Mouse (Mus musculus): ENCODE results near the gene Pcgf6. TPM values are rescaled to one million over a fixed set of nuclear protein-coding genes. Genes with fewer than 3 reads are reported as not detected.

The Pcgf6 gene
- polyA plus RNA-seq, 1 experiment from 2014 or later: 28.6 TPM

DNA sequence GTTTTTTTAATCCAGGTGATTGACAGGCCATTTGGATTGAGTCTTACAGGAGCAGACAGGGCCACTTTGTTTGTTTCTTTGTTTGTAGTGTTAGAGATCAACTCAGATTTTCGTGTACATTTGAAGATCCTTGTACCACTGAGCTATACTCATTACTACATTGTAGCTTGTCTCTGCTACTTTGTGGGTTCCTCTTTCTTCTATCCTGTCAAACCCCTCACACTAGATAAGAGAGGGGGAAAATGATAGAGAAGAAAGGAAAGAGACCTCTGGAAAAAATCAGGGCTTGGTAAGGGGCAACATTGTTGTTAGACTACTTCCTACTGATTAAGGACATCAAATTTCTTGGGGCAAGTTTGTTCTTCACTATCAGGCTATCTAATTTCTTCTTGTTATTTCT is 7.0 kb upstream of the Pcgf6 start:
- H3K27me3 ChIP-seq (replicated peaks; ENCODE audit: control insufficient read depth, insufficient read depth, low read length): no peaks in the 10 kb centered on the region
- no peak overlapping the region for H3K4me3 ChIP-seq (ENCODE audit: low read depth, low read length)
- WGBS: 66% methylated on average over 1 of the region's 1 CpGs
- ATAC-seq (replicated peaks; ENCODE audit: low FRiP score) (no peak), DNase-seq (ENCODE audit: low spot score) (no peak)
- H3K4me2 ChIP-seq: no peak overlapping the region
- H3K36me3 ChIP-seq (ENCODE audit: control insufficient read depth, insufficient read depth, low read length): no peaks in the 10 kb centered on the region
- H3K9ac ChIP-seq (ENCODE audit: low read depth, low read length): no peak overlapping the region
- H3K9me3 ChIP-seq (ENCODE audit: control insufficient read depth, low read length): no peaks in the 10 kb centered on the region
- H3K27ac ChIP-seq (ENCODE audit: low read depth, low read length): no peak overlapping the region
- no peaks in the 10 kb centered on the region for H3K4me1 ChIP-seq (replicated peaks; ENCODE audit: control insufficient read depth, insufficient read depth, low read length)

DNA sequence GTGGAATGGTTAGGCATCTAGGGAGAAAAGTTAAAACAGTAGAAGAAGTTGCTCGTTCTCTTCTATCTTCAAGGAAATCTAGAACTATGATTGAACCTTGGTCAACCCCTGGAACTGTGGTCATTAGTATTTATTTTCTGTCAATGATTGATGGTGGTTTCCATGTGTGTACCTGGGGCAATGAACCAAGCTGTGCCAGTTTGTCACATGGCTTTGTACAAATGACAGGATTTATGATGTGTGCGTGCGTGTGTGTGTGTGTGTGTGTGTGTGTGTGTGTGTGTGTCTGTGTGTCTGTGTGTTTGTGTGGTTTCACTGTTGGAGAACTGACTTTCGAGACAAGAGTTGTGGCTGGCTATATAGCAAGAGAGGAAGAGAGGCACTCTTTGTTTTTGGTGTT is 2.8 kb upstream of the Pcgf6 start:
- no peaks in the 10 kb centered on the region for H3K27me3 ChIP-seq (replicated peaks; ENCODE audit: control insufficient read depth, insufficient read depth, low read length)
- no peak overlapping the region for H3K9ac ChIP-seq (ENCODE audit: low read depth, low read length)
- no peaks in the 10 kb centered on the region for H3K36me3 ChIP-seq (ENCODE audit: control insufficient read depth, insufficient read depth, low read length)
- DNase-seq (ENCODE audit: low spot score): no peak
- H3K9me3 ChIP-seq (ENCODE audit: control insufficient read depth, low read length): no peaks in the 10 kb centered on the region
- WGBS: 80% methylated on average over 4 of the region's 4 CpGs
- no peak for ATAC-seq (replicated peaks; ENCODE audit: low FRiP score)
- peaks cover 12% of the 10 kb centered on the region for H3K4me1 ChIP-seq (replicated peaks; ENCODE audit: control insufficient read depth, insufficient read depth, low read length)
- H3K4me2 ChIP-seq: no peak overlapping the region
- no peak overlapping the region for H3K4me3 ChIP-seq (ENCODE audit: low read depth, low read length)
- no peak overlapping the region for H3K27ac ChIP-seq (ENCODE audit: low read depth, low read length)

DNA sequence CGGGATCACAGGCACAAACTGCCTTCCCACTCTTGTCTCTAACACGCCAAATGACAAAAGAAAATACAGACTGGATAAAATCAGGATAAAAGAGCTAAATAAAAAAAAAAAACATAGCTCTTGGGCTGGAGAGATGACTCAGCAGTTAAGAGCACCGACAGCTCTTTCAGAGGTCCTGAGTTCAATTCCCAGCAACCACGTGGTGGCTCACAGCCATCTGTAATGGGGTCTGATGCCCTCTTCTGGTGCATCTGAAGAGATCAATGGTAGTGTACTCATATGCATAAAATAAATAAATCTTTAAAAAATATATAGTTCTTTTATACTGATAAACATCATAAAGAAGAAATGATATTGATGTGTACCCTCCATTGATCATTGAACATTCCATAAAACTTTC is 2.2 kb upstream of the Pcgf6 start:
- no peak for ATAC-seq (replicated peaks; ENCODE audit: low FRiP score)
- H3K27ac ChIP-seq (ENCODE audit: low read depth, low read length): no peak overlapping the region
- no peak overlapping the region for H3K9ac ChIP-seq (ENCODE audit: low read depth, low read length)

DNA sequence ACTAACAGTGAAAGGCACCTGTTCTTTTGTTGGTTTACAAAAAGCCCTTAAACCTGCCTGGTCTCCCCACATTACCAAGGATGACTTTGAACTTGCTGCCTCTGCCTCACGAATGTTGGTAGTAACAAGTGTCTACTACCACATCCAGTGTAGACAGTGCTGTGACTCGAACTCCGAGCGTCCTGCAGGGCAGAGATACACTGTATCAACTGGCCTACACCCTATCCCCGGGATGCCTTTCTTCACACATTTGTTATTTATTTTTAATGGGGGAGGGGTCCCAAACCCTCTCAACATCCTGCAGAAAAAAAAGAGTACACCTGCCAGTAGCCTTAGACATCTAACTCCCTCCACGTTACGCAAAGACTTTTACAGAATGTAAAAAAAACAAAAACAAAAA is 866 bp downstream of the Pcgf6 start:
- Histone ChIP-seq H3K9me3 (ENCODE audit: control insufficient read depth, low read length) (no peaks in the 10 kb centered on the region), H3K27ac (ENCODE audit: low read depth, low read length) (peak overlapping the region; percentile 89; the same call in 1 of the 2 replicates), H3K36me3 (ENCODE audit: control insufficient read depth, insufficient read depth, low read length) (peaks cover 14% of the 10 kb centered on the region), H3K4me2 (peak overlapping the region; percentile 73), H3K9ac (ENCODE audit: low read depth, low read length) (peak overlapping the region; percentile 73), H3K4me3 (ENCODE audit: low read depth, low read length) (peak overlapping the region; percentile 66), H3K27me3 (replicated peaks; ENCODE audit: control insufficient read depth, insufficient read depth, low read length) (no peaks in the 10 kb centered on the region), H3K4me1 (replicated peaks; ENCODE audit: control insufficient read depth, insufficient read depth, low read length) (peaks cover 12% of the 10 kb centered on the region)
- 6% methylated on average over 7 of the region's 7 CpGs for WGBS
- no peak for ATAC-seq (replicated peaks; ENCODE audit: low FRiP score)
- no peak for DNase-seq (ENCODE audit: low spot score)

More for the DNA sequence above, 2.2 kb upstream of the Pcgf6 start:
- Histone ChIP-seq H3K27me3 (replicated peaks; ENCODE audit: control insufficient read depth, insufficient read depth, low read length) (no peaks in the 10 kb centered on the region), H3K4me3 (ENCODE audit: low read depth, low read length) (no peak overlapping the region), H3K9me3 (ENCODE audit: control insufficient read depth, low read length) (no peaks in the 10 kb centered on the region), H3K4me2 (no peak overlapping the region), H3K36me3 (ENCODE audit: control insufficient read depth, insufficient read depth, low read length) (no peaks in the 10 kb centered on the region), H3K4me1 (replicated peaks; ENCODE audit: control insufficient read depth, insufficient read depth, low read length) (peaks cover 12% of the 10 kb centered on the region)
- 73% methylated on average over 4 of the region's 4 CpGs for WGBS
- no peak for DNase-seq (ENCODE audit: low spot score)

DNA sequence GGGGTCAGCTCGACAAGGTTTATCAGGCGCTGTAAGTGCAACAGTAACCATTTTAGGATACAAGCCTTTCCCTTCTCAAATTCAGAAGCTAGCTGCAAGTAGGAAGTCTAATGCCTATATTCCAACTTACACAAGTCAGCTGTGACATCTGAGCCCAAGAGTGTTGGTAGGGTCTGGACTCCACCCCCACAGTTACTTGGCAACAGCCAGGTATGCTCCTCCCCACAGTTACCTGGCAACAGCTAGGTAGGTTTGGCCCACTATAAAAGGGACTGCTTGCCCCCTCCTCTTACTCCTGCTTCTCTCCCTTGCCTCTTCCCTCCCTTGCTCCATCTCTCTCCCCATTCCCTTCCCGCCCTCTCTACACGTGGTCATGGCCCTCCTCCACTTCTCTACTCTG is 1.6 kb downstream of the Pcgf6 start:
- no peak for ATAC-seq (replicated peaks; ENCODE audit: low FRiP score)
- Histone ChIP-seq H3K27ac (ENCODE audit: low read depth, low read length) (no peak overlapping the region), H3K9me3 (ENCODE audit: control insufficient read depth, low read length) (no peaks in the 10 kb centered on the region), H3K4me2 (peak overlapping the region; percentile 73), H3K9ac (ENCODE audit: low read depth, low read length) (no peak overlapping the region), H3K4me3 (ENCODE audit: low read depth, low read length) (peak overlapping the region; percentile 66), H3K27me3 (replicated peaks; ENCODE audit: control insufficient read depth, insufficient read depth, low read length) (no peaks in the 10 kb centered on the region), H3K36me3 (ENCODE audit: control insufficient read depth, insufficient read depth, low read length) (peaks cover 14% of the 10 kb centered on the region), H3K4me1 (replicated peaks; ENCODE audit: control insufficient read depth, insufficient read depth, low read length) (peaks cover 12% of the 10 kb centered on the region)
- 69% methylated on average over 4 of the region's 4 CpGs for WGBS
- no peak for DNase-seq (ENCODE audit: low spot score)

DNA sequence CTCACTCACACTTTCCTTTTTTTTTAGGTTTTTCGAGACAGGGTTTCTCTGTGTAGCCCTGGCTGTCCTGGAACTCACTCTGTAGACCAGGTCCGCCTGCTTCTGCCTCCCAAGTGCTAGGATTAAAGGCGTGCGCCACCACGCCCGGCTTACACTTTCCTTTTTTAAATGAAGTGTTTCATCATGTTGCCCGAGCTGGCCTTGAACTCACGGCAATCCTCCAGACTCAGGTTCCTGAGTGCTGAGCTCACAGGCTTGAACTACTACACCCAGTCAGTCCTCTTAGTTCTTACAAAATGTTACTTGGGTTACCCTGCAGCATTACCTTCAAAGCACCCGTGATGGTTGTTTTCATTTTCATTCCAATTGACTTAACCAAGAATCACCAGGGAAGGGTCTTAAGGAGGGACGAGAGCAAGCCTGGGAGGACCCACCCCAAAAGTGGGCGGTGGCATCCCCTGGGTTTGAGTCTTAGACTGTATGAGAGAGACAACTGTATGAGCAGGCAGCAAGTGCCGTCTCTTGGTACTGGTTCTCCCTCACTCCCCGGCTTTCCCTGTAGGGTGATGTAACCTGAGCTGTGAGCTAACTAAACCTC is 3.4 kb downstream of the Pcgf6 start:
- Histone ChIP-seq H3K9ac (ENCODE audit: low read depth, low read length) (no peak overlapping the region; the same call in 1 of the 2 replicates), H3K9me3 (ENCODE audit: control insufficient read depth, low read length) (no peaks in the 10 kb centered on the region), H3K27ac (ENCODE audit: low read depth, low read length) (no peak overlapping the region), H3K4me2 (no peak overlapping the region), H3K4me1 (replicated peaks; ENCODE audit: control insufficient read depth, insufficient read depth, low read length) (peaks cover 12% of the 10 kb centered on the region), H3K27me3 (replicated peaks; ENCODE audit: control insufficient read depth, insufficient read depth, low read length) (no peaks in the 10 kb centered on the region), H3K36me3 (ENCODE audit: control insufficient read depth, insufficient read depth, low read length) (peaks cover 14% of the 10 kb centered on the region), H3K4me3 (ENCODE audit: low read depth, low read length) (no peak overlapping the region)
- 87% methylated on average over 13 of the region's 13 CpGs for WGBS
- ATAC-seq (replicated peaks; ENCODE audit: low FRiP score) (no peak), DNase-seq (ENCODE audit: low spot score) (no peak)

DNA sequence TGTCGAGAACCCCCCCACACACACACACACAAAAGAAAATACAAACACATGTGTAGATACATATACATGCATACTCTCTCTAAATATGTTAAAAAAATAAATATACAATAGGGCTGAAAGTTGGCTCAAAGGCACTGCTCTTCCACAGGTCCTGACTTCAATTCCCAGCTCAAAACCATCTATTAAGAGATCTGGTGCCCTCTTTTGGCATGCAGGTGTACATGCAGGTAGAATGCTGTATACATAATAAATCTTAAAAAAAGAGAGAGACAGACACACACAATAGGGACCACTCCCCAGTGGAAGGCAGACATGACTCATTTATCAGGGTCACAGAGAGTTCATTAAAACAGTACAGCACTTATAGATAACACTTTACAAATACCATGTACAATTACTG is 4.4 kb downstream of the Pcgf6 start:
- Histone ChIP-seq H3K4me3 (ENCODE audit: low read depth, low read length) (no peak overlapping the region), H3K9me3 (ENCODE audit: control insufficient read depth, low read length) (no peaks in the 10 kb centered on the region), H3K4me2 (no peak overlapping the region), H3K4me1 (replicated peaks; ENCODE audit: control insufficient read depth, insufficient read depth, low read length) (peaks cover 12% of the 10 kb centered on the region), H3K9ac (ENCODE audit: low read depth, low read length) (no peak overlapping the region), H3K27me3 (replicated peaks; ENCODE audit: control insufficient read depth, insufficient read depth, low read length) (no peaks in the 10 kb centered on the region), H3K36me3 (ENCODE audit: control insufficient read depth, insufficient read depth, low read length) (peaks cover 14% of the 10 kb centered on the region), H3K27ac (ENCODE audit: low read depth, low read length) (no peak overlapping the region)
- no peak for ATAC-seq (replicated peaks; ENCODE audit: low FRiP score)
- 96% methylated on average over 1 of the region's 1 CpGs for WGBS
- DNase-seq (ENCODE audit: low spot score): no peak

DNA sequence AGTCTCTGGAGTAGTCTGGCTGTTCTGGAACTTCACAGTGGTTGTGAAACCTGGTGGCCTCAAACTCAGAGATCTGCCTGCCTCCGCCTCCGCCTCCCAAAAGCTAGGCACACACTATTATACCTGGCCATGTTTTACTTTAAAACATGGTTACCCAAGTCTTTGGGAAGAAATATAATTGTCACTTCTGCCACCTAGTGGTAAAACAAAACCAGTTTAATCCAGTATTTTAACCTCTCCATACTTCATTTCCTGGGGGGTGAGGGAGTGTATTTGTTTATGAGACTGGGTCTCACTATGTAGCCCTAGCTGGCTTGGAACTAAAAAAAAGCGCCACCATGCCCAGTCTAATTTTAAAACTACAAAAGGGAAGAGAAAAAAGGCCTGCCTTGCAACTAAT is 7.1 kb downstream of the Pcgf6 start:
- H3K9me3 ChIP-seq (ENCODE audit: control insufficient read depth, low read length): no peaks in the 10 kb centered on the region
- ATAC-seq (replicated peaks; ENCODE audit: low FRiP score): no peak
- no peaks in the 10 kb centered on the region for H3K4me1 ChIP-seq (replicated peaks; ENCODE audit: control insufficient read depth, insufficient read depth, low read length)
- H3K27ac ChIP-seq (ENCODE audit: low read depth, low read length): no peak overlapping the region
- H3K27me3 ChIP-seq (replicated peaks; ENCODE audit: control insufficient read depth, insufficient read depth, low read length): no peaks in the 10 kb centered on the region
- H3K9ac ChIP-seq (ENCODE audit: low read depth, low read length): no peak overlapping the region
- peaks cover 21% of the 10 kb centered on the region for H3K36me3 ChIP-seq (ENCODE audit: control insufficient read depth, insufficient read depth, low read length)
- no peak overlapping the region for H3K4me2 ChIP-seq
- 86% methylated on average over 3 of the region's 3 CpGs for WGBS
- no peak overlapping the region for H3K4me3 ChIP-seq (ENCODE audit: low read depth, low read length)
- no peak for DNase-seq (ENCODE audit: low spot score)

DNA sequence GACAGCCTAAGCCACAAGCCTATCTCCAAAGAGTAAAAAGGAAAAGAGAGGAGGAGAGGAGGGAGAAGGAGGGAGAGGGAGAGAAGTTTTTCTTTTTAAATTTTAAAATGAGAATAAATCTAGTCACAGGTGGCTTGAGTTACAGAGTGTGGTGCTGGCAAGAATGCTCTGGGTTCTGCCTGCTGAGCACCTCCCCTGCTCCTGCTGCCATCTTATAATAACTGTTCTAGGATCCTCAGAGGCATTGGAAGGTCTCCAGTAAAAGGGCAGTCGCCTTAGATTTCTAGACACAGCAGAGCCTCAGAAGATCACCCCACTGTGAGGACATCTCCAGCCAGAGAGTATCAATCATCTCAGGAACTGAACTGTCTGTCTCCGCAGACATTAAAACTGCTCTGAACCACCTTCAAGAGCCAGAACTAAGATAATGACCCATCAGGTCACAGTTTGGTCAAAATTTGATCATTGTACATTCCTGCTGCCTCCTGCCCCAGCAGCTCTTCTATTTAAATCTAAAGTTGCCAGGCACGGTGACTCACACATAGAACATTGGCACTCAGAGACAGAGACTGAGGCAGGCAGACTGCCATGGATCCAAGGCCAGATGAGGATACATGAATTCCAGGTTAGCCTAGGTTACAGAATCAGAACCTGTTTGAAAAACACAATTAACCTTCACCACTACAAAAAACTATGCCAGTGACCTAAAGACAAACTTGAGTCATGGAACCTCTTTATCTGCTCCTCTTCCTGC is 9.8 kb downstream of the Pcgf6 start:
- ATAC-seq (replicated peaks; ENCODE audit: low FRiP score) (no peak), DNase-seq (ENCODE audit: low spot score) (no peak)
- no peak overlapping the region for H3K4me2 ChIP-seq
- 86% methylated on average over 3 of the region's 3 CpGs for WGBS
- no peak overlapping the region for H3K4me3 ChIP-seq (ENCODE audit: low read depth, low read length)
- no peak overlapping the region for H3K9ac ChIP-seq (ENCODE audit: low read depth, low read length)
- no peaks in the 10 kb centered on the region for H3K9me3 ChIP-seq (ENCODE audit: control insufficient read depth, low read length)
- no peaks in the 10 kb centered on the region for H3K4me1 ChIP-seq (replicated peaks; ENCODE audit: control insufficient read depth, insufficient read depth, low read length)
- H3K36me3 ChIP-seq (ENCODE audit: control insufficient read depth, insufficient read depth, low read length): peaks cover 15% of the 10 kb centered on the region
- H3K27ac ChIP-seq (ENCODE audit: low read depth, low read length): no peak overlapping the region
- H3K27me3 ChIP-seq (replicated peaks; ENCODE audit: control insufficient read depth, insufficient read depth, low read length): no peaks in the 10 kb centered on the region

All from liver, embryonic 11.5 days (tissue).